Mouse (Mus musculus): ENCODE measurements around the gene 2010005H15Rik.
"Not testable (repeated sequence)": the region's sequence is repeated elsewhere in the genome, so short reads cannot be mapped to it uniquely, and the experiment has no call there.

DNA sequence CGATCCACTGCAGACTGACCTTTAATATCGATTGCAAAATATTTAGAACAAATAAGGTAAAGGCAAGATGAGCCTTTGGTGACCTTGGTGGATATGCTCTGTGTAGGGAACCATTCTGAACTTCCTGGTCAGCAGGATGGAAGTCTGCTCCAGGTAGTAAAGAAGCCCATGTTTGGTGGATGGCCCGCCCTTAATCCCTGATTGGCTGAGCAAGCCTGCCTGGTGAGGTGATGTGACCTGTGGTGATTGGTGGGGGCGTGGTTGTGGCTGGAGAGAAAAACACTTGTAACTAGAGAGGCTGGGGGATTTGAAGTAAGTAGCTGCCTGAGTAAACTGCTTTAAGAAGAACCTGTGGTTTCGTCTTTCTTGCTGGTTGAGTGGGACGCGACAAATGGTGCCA, at the start of gene 2010005H15Rik:
- TF ChIP-seq POLR2A, CTCF (IDR thresholded peaks at IDR 0.05; ENCODE audit: insufficient read depth, low read depth, low read length): not testable (repeated sequence)

All from olfactory bulb, adult 2 months (tissue).